Mouse (Mus musculus) heart, adult 2 months (tissue): ENCODE data around the gene Rnf5. TPM values are rescaled to one million over a fixed set of nuclear protein-coding genes. Genes with fewer than 3 reads are reported as not detected.

ENCODE experiments used
- DNase-seq, 2 experiments: peaks; one replicate each; pipeline ENCODE4 v3.0.0; 2021
- H3K27ac ChIP-seq: fragments of 200-600 bp; 2 replicates; pipeline ENCODE4 v1.8.1; 2022
- H3K27me3 ChIP-seq: fragments of 200-500 bp; 2 replicates; pipeline ENCODE4 v1.6.1; 2012; ENCODE audit warnings: mild to moderate bottlenecking, low read length, inconsistent platforms, mixed read lengths; ENCODE audit not compliant: control insufficient read depth, insufficient read depth
- H3K36me3 ChIP-seq: fragments of 200-500 bp; 2 replicates; pipeline ENCODE4 v1.6.1; 2012; ENCODE audit warnings: low read length, inconsistent platforms; ENCODE audit not compliant: control insufficient read depth, insufficient read depth
- H3K4me1 ChIP-seq: fragments of 200-500 bp; 2 replicates; pipeline ENCODE4 v1.6.1; 2011; ENCODE audit warnings: low read length; ENCODE audit not compliant: control insufficient read depth, insufficient read depth
- H3K4me3 ChIP-seq: fragments of 200-600 bp; 2 replicates; pipeline ENCODE4 v1.8.1; 2022
- H3K79me2 ChIP-seq: fragments of 200-500 bp; replicated peaks from 2 replicates; pipeline ENCODE4 v1.6.1; 2012; ENCODE audit warnings: mild to moderate bottlenecking, inconsistent platforms, low read length, moderate library complexity, mixed read lengths; ENCODE audit not compliant: control insufficient read depth, insufficient read depth
- H3K9ac ChIP-seq: fragments of 200-500 bp; 2 replicates; pipeline ENCODE4 v1.6.1; 2012; ENCODE audit warnings: low read depth, mild to moderate bottlenecking, control low read depth, inconsistent platforms, low read length, mixed read lengths
- CTCF ChIP-seq: fragments of 200-600 bp; IDR thresholded peaks from 2 replicates; pipeline ENCODE4 v1.8.1; 2022; ENCODE audit warnings: antibody characterized with exemption, mild to moderate bottlenecking, moderate library complexity
- EP300 ChIP-seq: fragments of 200-500 bp; IDR thresholded peaks from 2 replicates; pipeline ENCODE4 v1.6.1; 2011; ENCODE audit warnings: low read depth, low read length, control low read depth; ENCODE audit not compliant: insufficient read depth
- POLR2A ChIP-seq: fragments of 200-500 bp; IDR thresholded peaks from 2 replicates; pipeline ENCODE4 v1.6.1; 2011; ENCODE audit warnings: mild to moderate bottlenecking, low read depth, low read length, control low read depth; ENCODE audit not compliant: insufficient read depth
- WGBS: fragments of 180-500 bp; shearing (Covaris S2); methylation state at CpG from one replicate; pipeline ENCODE4 v1.1.7; 2018; 5-methylcytosine and 5-hydroxymethylcytosine counted together
- intact Hi-C: fragments of 180-260 bp; cut with DNase I; formaldehyde crosslinking; loops from one replicate; pipeline ENCODE4 v1.15.1; 2025
- polyA plus RNA-seq: library from polyadenylated mRNA; depleted of rRNA; stranded (reverse); fragments of >200 nt; gene quantifications from 2 replicates; pipeline ENCODE4 v1.2.3, GENCODE M21; 2012; rRNA removed
- total RNA-seq, 2 experiments: library from RNA; stranded (reverse); gene quantifications; 2 replicates each; pipeline ENCODE4 v1.2.3; 2021

Gene Rnf5
- total and polyA plus RNA-seq, 3 experiments, result 37.6 to 71.7 (median 40.4) TPM

DNA sequence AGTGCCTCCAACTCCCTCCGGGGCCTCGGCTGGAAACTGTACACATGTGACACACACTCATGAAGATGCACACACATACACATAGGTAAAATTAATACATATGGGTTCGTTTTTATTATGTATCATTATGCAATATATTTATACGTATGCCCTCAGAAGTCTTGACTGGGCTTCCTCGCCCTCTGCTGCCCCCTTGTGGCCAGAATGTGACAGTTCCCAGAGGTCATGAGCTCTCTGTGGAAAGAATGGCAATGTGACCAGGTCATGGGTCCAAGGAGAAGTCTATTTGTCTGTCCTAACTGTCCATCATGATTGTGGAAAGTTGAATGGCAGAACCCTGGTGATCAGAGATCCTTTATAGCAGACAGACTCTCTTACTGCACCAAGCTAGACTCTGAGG lies 48.0 kb downstream of the Rnf5 start:
- peak; percentile 99 for TF ChIP-seq CTCF
- TF ChIP-seq POLR2A, result no peak
- peak; percentile 83; the same call in 1 of the 2 replicates for TF ChIP-seq EP300
- Histone ChIP-seq H3K27ac (no peak overlapping the region), H3K9ac (no peak overlapping the region), H3K36me3 (no peaks in the 10 kb centered on the region), H3K27me3 (no peaks in the 10 kb centered on the region), H3K4me3 (no peak overlapping the region), H3K4me1 (peaks cover 3% of the 10 kb centered on the region), H3K79me2 (no peaks in the 10 kb centered on the region)
- WGBS, result 19% methylated on average over 5 of the region's 5 CpGs
- DNase-seq, result peak; percentile 77 to 85
- intact Hi-C loops, result loop anchor here (5.0 kb wide), 2 partner anchors 62 to 118 kb away; partner anchors contain the start of gene Egfl8

Other genes starting within 250 kb of the Rnf5 start
- under 1 TPM; 0.41 to 0.44 TPM for gene Btnl2, start 248.9 kb downstream of the Rnf5 start, total RNA-seq
- gene Btnl2, start 248.9 kb downstream of the Rnf5 start, polyA plus RNA-seq, result 0.26 and 0.31 TPM in 2 replicates
- not detected for gene Btnl1, start 226.6 kb downstream of the Rnf5 start, total RNA-seq
- not detected in 2 replicates for gene Btnl1, start 226.6 kb downstream of the Rnf5 start, polyA plus RNA-seq
- not detected for gene BC051142, start 204.9 kb downstream of the Rnf5 start, total RNA-seq
- gene BC051142, start 204.9 kb downstream of the Rnf5 start, polyA plus RNA-seq, result 0.94 and 1.1 TPM in 2 replicates
- not detected for gene Btnl4, start 126.4 kb downstream of the Rnf5 start, total RNA-seq
- gene Btnl4, start 126.4 kb downstream of the Rnf5 start, polyA plus RNA-seq, result not detected in 2 replicates
- not detected for gene Btnl6, start 86.3 kb downstream of the Rnf5 start, total RNA-seq
- gene Btnl6, start 86.3 kb downstream of the Rnf5 start, polyA plus RNA-seq, result not detected in 2 replicates
- gene Notch4, start 39.4 kb downstream of the Rnf5 start, total RNA-seq, result 10 to 100 TPM; 30.4 to 32.3 TPM
- 21.4 and 24.8 TPM in 2 replicates for gene Notch4, start 39.4 kb downstream of the Rnf5 start, polyA plus RNA-seq
- 1 to 10 TPM; 3.9 to 5.2 TPM for gene Gpsm3, start 13.9 kb downstream of the Rnf5 start, total RNA-seq
- 4.4 and 6.4 TPM in 2 replicates for gene Gpsm3, start 13.9 kb downstream of the Rnf5 start, polyA plus RNA-seq
- gene Pbx2, start 12.4 kb downstream of the Rnf5 start, total RNA-seq, result 10 to 100 TPM; 16.1 to 18.4 TPM
- gene Pbx2, start 12.4 kb downstream of the Rnf5 start, polyA plus RNA-seq, result 22.1 and 28.3 TPM in 2 replicates
- under 1 TPM; 0.14 to 0.18 TPM for gene Ager, start 5.8 kb downstream of the Rnf5 start, total RNA-seq
- gene Ager, start 5.8 kb downstream of the Rnf5 start, polyA plus RNA-seq, result 0.38 and 2.2 TPM in 2 replicates
- gene Agpat1, start 572 bp upstream of the Rnf5 start, total RNA-seq, result 10 to 100 TPM; 64.8 to 68.9 TPM
- 178 and 184 TPM in 2 replicates for gene Agpat1, start 572 bp upstream of the Rnf5 start, polyA plus RNA-seq
- gene Egfl8, start 12.3 kb upstream of the Rnf5 start, total RNA-seq, result 1 to 10 TPM; 1.2 to 1.8 TPM
- gene Egfl8, start 12.3 kb upstream of the Rnf5 start, polyA plus RNA-seq, result 2.4 and 3.4 TPM in 2 replicates
- 10 to 100 TPM; 53.0 to 63.9 TPM for gene Ppt2, start 24.8 kb upstream of the Rnf5 start, total RNA-seq
- 50.5 and 55.7 TPM in 2 replicates for gene Ppt2, start 24.8 kb upstream of the Rnf5 start, polyA plus RNA-seq
- gene Prrt1, start 25.8 kb upstream of the Rnf5 start, total RNA-seq, result 1 to 10 TPM in 1 of 2 experiments, under 1 TPM in 1; 0.86 to 1.4 TPM
- gene Prrt1, start 25.8 kb upstream of the Rnf5 start, polyA plus RNA-seq, result 2.7 and 7.0 TPM in 2 replicates
- gene Fkbpl, start 41.1 kb upstream of the Rnf5 start, total RNA-seq, result 1 to 10 TPM; 7.9 TPM
- 4.0 and 8.8 TPM in 2 replicates for gene Fkbpl, start 41.1 kb upstream of the Rnf5 start, polyA plus RNA-seq
- gene Atf6b, start 43.5 kb upstream of the Rnf5 start, total RNA-seq, result 10 to 100 TPM; 15.3 to 18.4 TPM
- gene Atf6b, start 43.5 kb upstream of the Rnf5 start, polyA plus RNA-seq, result 25.3 and 27.4 TPM in 2 replicates
- gene Tnxb, start 66.8 kb upstream of the Rnf5 start, total RNA-seq, result 10 to 100 TPM; 28.5 to 28.8 TPM
- 27.3 and 32.7 TPM in 2 replicates for gene Tnxb, start 66.8 kb upstream of the Rnf5 start, polyA plus RNA-seq
- gene C4b, start 140.2 kb upstream of the Rnf5 start, total RNA-seq, result 10 to 100 TPM; 16.8 to 19.7 TPM
- gene C4b, start 140.2 kb upstream of the Rnf5 start, polyA plus RNA-seq, result 18.0 and 26.6 TPM in 2 replicates
- gene Cyp21a1, start 200.9 kb upstream of the Rnf5 start, total RNA-seq, result not detected
- gene Cyp21a1, start 200.9 kb upstream of the Rnf5 start, polyA plus RNA-seq, result 0.09 and 0.20 TPM in 2 replicates
- gene Stk19, start 233.3 kb upstream of the Rnf5 start, total RNA-seq, result 1 to 10 TPM; 8.5 to 9.5 TPM
- gene Stk19, start 233.3 kb upstream of the Rnf5 start, polyA plus RNA-seq, result 14.1 and 17.3 TPM in 2 replicates
- 10 to 100 TPM; 12.4 to 14.2 TPM for gene Dxo, start 233.3 kb upstream of the Rnf5 start, total RNA-seq
- gene Dxo, start 233.3 kb upstream of the Rnf5 start, polyA plus RNA-seq, result 22.9 and 28.3 TPM in 2 replicates
- 10 to 100 TPM; 18.1 to 26.8 TPM for gene Skiv2l, start 246.5 kb upstream of the Rnf5 start, total RNA-seq
- 28.9 and 37.7 TPM in 2 replicates for gene Skiv2l, start 246.5 kb upstream of the Rnf5 start, polyA plus RNA-seq
- gene Nelfe, start 246.7 kb upstream of the Rnf5 start, total RNA-seq, result 10 to 100 TPM; 14.9 to 15.8 TPM
- gene Nelfe, start 246.7 kb upstream of the Rnf5 start, polyA plus RNA-seq, result 12.3 and 15.5 TPM in 2 replicates